Mouse (Mus musculus) gastrocnemius, postnatal 36 days (tissue): Measurements from ENCODE around the gene Enpp5. TPM values are rescaled to one million over a fixed set of nuclear protein-coding genes. Genes with fewer than 3 reads are reported as not detected.

Source experiments
- DNase-seq, 2 experiments: peaks; one replicate each; pipeline ENCODE4 v3.0.0; 2022
- intact Hi-C: fragments of 180-260 bp; cut with DNase I; formaldehyde crosslinking; loops from one replicate; pipeline ENCODE4 v1.15.1; 2025
- long read RNA-seq, 2 experiments: library from polyadenylated mRNA; stranded (forward); transcript quantifications; one replicate each; pipeline ENCODE4 v2.0.0; 2021
- total RNA-seq, 2 experiments: library from RNA; stranded (reverse); gene quantifications; 2 replicates each; pipeline ENCODE4 v1.2.3; 2021

Gene Enpp5
- 1 to 10 TPM; 5.5 to 5.6 TPM for total RNA-seq
- long read RNA-seq, experiment 1, partial matches to known transcripts: 2 of 5 reads
- long read RNA-seq, experiment 1, other reads (novel, unspliced or antisense): 1 of 5 reads
- long read RNA-seq, experiment 2, partial matches to known transcripts: 2 of 6 reads
- long read RNA-seq, experiment 2, other reads (novel, unspliced or antisense): 2 of 6 reads

DNA sequence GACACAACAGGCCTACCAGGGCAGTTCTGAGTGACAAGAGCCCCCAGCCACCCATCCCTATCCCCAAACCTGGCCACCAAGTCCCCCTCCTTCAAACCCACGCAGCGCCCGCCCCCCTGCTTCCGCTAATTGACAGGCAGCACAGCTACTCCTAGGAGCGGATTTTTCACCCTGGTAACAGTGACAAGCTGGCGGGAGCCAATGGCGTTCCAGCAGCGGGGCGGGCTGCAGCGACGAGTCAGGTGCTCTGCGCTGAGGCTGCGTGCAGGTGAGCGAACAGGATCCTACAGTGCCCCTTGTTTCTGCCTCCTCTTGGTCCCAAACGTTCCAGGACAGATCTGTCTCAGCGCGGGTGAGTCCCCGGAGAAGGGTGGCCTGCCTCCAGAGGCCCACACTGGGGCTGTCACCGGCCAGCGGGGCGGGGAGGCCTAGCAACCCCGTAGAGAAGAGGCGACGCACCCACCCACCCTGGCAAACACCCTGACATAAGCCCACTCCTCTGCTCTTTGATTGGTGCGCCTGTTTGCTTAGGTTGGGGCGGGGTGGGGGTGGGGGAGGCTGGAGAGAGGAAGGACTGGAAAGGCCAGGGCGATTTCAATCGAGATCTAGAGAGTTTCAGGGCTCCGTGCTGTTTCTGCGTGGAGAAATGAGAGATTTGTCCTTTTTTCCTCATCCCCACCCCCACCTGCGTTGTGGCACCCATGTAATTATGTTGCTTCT is at the start of gene Enpp5:
Enpp5 (plus strand) TSS at position 183 of the 720 bp plus-strand sequence.
- intact Hi-C loops: loop anchor here (10.0 kb wide), 1 partner anchor 176 kb away; no protein-coding TSS in a partner anchor
- peak; percentile 55 to 61 for DNase-seq

DNA sequence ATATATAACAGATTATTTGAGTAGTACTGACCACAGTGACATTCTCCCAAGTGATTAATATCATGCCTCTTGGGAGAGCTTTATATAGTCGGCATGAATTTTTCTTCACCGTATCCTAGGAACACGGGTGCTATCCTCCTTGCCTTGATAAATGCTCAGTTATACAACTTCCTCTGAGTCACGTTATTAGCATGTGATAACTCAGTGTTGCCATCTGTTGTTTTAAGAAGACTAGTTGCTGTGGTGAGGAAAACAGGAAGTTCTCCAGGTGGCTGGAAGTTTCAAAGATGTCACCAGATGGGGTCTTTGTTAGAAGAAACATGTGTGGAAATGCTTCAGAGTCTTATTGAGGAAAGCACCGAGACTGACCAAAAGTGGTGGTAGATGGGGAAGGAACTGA is 49.0 kb upstream of the Enpp5 start:
- intact Hi-C loops: no loop called here
- no peak for DNase-seq

DNA sequence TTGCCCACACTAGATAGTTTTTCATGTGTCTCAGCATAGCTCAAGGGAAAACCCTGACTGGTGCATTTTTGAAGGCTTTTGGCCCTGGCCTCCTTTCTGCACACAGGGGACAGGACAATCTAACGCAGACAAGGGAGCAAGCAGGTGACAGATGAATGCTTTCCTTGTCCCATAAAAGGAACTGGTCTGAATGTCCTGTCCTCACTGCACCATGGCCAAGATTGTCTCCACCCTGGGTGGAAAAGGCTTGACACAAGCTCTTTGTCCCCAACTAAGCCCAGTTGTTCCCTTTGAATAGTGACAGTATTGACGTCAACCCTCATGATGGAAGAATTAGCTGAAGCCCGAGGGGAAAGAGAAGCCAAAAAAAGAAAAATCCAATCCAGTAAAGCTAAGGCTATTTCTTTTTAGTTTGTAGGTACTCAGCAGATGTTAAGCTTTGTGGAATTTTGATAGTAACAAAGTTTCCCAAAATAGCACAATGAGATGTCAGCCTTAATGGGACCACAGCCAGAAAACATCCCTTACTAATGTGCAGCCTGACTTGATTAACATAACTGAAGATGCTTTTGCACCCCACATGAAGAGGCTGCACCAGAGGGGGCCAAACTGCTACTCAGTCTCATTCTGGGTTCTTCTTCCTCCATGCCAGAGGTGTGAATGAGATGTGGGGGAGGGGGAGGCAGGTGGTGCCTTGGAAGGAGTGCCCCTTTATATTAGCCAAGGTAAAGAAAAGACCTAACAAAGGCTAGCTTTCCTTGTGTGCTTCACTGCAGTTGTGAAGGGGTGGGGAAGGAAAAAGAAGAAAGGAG is 47.6 kb upstream of the Enpp5 start:
- intact Hi-C loops: no loop called here
- DNase-seq: peak in 1 of 2 experiments; percentile 17

DNA sequence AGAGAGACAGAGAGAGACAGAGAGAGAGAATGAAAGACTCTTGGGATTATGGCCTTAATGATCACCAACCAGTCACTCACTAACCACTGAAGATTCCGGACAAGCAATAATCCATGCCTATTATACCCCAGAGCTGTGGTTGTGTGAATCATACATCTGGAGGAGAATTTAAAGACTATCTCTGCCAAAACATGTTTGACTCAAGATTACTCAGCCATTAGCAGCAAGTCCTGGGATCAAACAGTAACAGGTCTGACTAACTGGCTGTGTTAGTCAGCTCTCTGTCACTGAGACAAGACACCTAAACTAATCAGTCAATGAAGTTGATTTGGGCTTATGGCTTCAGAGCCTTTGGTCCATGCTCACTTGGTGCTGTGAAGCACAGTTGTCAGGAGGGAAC is 43.6 kb upstream of the Enpp5 start:
- DNase-seq: no peak
- intact Hi-C loops: loop anchor here (5.0 kb wide), 1 partner anchor 333 kb away; no protein-coding TSS in a partner anchor

DNA sequence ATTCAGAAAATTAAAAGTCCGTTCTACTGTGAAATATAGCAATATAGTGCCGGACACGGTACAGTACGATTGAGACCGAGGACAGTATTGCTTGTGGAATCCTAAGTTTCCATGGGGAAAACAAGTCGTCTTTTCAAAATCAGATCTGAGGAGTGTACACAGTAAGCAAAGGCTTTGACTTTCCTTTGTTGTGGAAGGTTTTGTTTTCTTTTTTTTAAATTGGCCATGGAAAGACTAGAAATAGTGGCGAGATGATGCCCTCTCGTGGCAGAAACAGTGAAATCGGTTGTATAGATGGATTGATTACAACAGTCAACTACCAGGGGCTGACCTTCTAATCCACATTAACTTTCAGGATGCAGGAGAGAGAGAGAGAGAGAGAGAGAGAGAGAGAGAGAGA is 40.0 kb upstream of the Enpp5 start:
- peak in 1 of 2 experiments; percentile 24 for DNase-seq
- intact Hi-C loops: loop anchor here (2.0 to 5.0 kb wide), 3 partner anchors 116 to 336 kb away; no protein-coding TSS in a partner anchor

DNA sequence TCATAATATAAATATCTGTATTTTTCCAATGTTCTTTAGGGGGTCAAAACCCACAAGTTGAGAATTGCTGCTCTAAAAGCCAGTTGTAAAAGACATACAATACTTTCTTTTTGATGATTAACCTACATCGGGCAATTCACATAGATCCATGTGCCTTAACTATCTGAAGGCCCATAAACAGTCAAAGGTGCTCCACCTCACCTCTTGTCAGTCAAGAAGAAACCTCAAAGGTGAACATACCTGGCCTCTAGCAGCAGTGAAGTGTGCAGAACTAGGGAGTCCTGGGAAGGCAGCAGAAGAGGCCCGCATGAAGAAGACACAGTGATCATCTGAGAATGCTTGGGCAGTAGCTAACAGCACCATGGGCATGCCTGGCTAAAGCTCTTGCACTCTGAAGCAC is 38.2 kb upstream of the Enpp5 start:
- intact Hi-C loops: no loop called here
- DNase-seq: no peak

DNA sequence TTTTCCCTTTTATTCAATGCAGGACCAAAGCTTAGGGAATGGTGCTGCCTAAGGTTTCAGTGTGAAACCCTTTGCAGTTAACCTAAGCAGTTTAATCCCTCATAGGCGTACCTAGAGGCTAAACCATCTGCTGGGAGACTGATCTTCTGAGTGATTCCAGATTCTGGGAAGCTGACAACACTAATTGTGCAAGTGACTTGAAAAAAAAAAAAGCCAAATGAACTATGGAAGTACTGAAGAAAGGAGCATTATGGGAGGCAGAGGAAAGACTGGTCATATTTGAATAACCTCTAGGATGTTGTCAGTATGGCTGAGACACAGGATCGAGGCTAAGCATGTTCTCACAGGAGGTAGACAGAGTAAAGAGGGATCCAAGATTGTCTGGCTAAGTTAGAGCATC is 36.3 kb upstream of the Enpp5 start:
- no peak for DNase-seq
- intact Hi-C loops: no loop called here

DNA sequence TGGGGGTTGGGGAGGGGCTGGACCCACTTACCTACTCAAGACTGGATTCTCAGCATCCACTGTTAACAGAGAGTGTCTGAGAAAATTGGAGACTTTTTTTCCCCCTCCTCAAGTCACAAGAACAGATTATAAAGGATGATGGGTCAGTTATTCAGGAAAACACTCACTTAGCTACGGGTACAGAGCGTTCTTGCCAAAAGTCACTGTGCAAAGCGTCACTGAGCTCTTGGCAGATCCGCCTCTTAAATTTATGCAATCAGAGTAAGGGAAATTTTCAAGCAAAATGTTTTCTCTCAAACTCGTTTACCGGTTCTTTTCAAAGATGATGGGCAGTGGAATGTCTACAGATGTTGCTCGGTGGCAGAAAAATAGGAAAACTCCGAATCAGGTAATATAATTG is 35.8 kb upstream of the Enpp5 start:
- intact Hi-C loops: no loop called here
- no peak for DNase-seq

DNA sequence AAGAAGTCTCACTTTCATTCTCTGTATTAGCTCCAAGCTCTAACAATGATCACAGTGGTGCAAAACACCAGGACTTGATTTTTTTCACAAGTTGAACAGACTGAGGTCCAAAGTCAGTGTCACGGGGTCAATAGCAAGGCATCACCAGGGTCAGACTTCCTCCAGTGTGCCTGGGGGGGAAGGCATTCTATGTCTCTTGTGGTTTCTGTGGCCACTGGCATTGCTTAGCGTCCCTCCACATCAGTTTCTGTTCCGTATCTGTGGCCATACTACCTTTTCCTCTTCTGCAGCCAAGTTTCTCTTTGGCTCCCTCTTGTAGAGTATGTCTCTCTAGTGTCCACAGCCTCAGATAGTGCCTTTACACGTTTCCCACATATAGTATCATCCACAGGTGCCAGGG is 25.2 kb upstream of the Enpp5 start:
- intact Hi-C loops: no loop called here
- no peak for DNase-seq

DNA sequence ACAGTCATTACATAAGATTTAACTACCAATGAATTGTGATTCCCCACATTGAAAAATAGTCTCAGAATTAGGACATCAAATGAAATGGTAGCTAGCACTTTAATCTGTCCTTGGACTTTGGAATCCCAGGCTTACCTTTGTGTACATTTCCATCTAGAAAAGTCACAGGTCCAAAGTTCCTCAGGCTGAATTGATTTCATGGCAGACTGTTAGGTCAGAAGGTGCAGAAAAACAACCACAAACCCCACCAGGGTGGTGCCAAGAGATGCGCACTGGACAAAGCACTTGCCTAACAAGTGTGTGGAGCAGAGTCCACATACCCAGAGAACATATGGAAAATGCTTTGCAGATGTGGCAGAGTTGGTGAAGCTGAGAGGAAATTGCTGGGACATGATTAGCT is 21.5 kb upstream of the Enpp5 start:
- DNase-seq: no peak
- intact Hi-C loops: no loop called here

DNA sequence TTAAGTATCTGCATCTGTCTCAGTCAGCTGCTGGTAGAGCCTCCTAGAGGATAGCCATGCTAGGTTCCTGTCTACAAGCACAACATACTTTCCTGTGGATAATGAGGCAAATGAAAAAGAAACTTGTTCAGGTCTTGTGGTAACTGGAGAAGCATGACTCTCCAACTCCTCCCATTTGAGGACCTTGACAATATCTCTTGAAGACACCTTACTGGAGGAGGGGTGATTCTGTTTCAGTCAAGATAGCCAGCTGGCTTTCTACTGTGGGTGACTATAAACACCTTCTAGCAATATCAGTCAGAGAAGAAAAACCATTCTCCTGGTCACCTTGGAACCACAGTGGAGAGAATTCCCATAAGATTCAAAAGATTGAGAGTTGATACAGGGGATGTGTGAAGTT is 20.5 kb upstream of the Enpp5 start:
- DNase-seq: no peak
- intact Hi-C loops: no loop called here

DNA sequence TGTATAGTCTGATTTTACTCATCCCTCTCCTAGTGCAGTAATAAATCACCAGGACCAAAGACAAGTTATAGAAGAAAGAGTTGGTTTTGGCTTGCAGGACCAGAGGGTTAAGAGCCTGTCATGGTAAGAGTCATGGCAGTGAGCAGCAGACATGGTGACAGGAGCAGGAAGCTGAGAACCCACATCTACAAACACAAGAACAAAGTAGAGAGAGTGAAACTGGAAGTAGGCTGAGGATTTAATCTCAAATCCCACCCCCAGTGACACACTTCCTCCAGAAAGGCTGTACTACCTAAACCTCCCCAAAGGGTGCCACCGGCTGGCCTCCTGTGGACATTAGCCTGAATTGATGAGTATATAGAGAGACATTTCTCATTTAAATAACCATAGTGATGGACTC is 17.8 kb upstream of the Enpp5 start:
- no peak for DNase-seq
- intact Hi-C loops: no loop called here

DNA sequence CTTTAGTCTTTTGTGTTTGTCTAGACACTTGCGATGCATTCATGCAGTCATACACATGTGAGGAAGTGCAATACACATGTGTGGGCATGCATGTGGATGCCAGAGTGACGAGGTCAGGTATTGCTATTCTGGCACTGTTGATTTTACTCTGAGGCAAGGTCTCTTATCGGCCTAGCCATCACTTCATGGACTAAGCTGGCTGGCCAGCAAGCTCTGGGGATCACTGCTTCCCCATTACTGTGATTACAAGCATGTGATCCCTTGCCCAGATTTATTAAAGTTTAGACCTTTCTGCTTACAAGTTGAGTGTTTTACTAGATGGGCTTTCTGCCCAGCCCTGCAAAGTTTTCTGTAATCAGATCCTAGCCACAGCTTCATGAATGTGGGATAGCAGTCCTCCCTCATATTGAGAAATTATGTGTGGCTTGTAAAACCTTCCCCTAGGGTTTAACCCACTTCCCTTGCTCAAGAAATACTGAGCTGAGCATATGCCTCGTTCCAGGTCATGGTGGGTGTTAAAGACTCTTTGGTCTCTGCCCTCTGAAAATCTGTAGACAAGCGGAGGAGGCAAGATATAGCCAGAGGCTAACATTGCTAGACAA is 17.2 kb upstream of the Enpp5 start:
- no peak for DNase-seq
- intact Hi-C loops: no loop called here

DNA sequence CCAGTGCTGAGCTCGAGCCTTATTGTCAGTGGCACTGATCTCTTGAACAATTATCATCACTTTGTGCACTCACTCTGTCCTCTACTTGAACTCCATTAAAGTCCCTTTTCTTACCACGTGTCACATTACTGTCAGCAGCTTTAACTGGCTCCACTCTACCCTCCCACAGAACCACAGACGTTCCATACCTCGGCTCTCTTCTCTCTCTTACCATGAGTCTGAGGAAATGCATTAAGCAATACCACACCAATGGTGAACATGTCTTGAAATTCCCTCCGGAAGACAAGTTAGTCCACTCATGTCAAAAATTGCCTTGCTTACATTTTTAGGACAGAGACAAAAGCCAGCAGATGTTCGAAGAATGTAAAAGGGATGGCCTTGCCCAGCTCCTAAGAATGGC is 9.7 kb upstream of the Enpp5 start:
- DNase-seq: no peak
- intact Hi-C loops: no loop called here

DNA sequence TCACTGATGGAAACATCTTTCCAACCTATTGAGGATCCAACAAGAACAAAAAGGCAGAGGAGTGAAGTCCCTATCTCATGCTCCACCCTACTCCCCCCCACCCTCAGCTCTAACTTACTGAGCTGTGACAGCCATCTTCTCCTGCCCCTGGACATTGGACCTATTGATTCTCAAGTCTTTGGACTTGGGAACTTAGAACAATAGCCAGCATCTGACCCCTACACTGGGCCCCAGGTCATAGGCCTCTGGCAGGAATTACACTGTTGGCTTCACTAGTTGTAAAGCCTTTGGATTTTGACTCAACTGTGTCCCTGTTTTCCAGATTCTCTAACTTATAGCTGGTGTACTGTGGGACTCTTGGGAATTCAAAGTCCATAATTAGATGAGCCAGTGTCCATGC is 6.9 kb upstream of the Enpp5 start:
- intact Hi-C loops: loop anchor here (10.0 kb wide), 1 partner anchor 183 kb away; no protein-coding TSS in a partner anchor
- DNase-seq: no peak

DNA sequence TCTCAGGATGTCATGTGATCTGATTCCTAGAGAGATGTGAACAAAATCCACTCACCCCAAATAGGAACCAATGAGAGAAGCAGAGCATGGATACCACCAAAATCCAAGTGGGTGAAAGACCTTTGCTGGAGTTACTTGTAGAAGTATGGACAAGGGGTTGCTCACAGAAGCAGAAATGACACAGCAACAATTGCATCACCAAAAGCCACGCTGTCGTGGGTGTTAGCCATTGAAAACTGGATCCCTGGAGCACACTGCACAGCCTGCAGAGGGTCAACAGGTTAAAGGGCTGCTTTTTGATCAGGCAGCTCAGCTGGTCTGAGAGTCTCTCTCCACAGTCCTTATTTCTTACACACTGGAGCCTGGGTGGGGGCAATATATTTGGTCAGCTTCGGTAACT is 3.0 kb upstream of the Enpp5 start:
- intact Hi-C loops: loop anchor here (10.0 kb wide), 1 partner anchor 179 kb away; no protein-coding TSS in a partner anchor
- DNase-seq: no peak

DNA sequence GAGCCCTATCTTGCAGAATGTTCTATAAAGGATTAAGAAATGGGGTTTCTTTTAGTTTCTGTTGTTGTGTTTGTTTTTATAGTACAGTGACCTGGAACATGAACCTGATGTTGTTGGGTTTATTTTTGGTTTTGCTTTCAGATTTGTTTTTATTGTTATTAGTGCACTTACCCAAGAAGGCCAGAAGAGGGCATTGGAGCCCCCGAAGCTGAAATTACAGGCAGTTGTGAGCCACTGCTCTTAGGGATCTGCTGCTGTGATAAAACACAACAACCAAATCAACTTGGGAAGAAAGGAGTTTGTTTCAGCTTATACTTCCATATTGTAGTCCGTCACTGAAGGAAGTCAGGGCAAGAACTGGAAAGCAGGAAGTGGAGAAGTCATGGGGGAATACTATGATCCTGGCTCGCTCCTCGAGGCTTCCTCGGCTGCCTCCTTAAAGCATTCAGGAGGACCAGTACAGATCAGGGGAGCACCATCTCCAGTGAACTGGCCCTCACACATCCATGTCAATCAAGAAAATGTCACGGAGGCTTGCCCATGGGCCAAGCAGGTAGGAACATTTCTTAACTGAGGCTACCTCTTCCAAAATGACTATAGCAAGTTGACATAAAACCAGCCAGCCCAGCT is 2.4 kb upstream of the Enpp5 start:
- DNase-seq: no peak
- intact Hi-C loops: loop anchor here (1.0 to 10.0 kb wide), 2 partner anchors 53 to 179 kb away; no protein-coding TSS in a partner anchor

DNA sequence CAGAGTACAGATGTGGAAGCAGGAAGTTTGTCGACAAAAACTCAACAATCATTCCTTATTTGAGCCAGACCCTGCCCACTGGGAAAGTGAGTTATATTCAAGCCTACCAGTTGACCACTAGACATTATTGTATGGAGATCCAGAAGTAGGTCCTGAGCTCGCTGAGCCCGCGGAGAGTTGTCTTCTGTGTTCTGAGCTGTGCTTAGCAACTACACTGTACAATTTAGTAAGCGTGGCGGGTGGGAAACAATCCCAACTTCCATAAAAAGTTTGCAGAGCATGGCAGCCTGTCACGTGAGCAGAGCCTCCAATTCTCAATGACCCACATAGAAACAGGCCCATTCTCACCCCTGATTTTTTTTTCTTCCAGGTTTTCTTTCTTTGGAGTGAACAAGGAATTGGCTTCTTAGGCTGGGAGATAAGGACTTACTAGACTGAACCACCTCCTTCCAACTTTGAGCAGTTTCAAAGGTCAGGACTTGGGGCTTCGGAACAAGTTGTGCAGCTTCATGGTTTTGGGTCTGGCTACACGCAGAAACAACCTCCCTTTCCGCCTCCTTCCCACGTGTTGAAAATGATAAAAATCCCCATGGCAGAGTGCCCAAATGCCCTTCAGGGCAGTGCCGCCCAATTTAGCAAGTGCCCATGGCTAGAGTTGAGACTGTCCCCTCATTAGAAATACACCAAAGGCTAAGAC is 1.3 kb upstream of the Enpp5 start:
- DNase-seq: no peak
- intact Hi-C loops: loop anchor here (10.0 kb wide), 1 partner anchor 178 kb away; no protein-coding TSS in a partner anchor

DNA sequence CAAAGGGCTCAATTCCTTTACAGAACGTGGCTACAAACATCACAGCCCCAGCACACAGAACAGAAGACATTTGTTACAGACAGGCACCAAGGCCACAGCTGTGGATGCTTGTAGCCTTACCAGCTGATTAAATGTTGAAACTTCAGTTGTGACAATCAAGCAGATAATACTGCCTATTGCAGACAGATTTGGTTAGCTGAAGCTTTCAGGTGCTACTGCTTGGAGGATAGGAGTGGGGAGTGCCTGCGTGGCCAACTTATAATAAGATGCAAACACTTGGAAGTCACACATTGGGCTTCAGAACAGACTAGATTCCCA is 811 bp upstream of the Enpp5 start:
- no peak for DNase-seq
- intact Hi-C loops: loop anchor here (10.0 kb wide), 1 partner anchor 177 kb away; no protein-coding TSS in a partner anchor

DNA sequence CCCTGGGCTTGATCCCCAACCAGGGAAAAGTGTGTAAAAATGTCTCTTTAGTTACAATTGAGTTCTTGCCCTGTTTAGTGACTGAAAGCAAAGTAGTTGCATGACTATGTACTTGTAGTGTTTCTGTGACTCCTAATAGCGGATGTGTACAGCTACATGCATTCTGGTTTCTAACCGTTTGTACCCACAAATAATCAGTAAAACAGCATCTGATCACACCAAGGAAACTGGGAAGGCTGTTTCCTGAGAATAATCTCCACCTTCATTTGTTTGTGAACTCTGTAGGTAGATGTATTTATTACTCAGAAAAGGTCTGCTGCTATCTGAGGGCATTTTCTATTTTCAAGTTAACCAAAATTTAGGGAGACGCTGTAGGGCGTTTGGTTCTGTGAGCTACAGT is 4.5 kb downstream of the Enpp5 start:
- DNase-seq: no peak
- intact Hi-C loops: no loop called here
